Mouse (Mus musculus) Patski (cell line): Measurements from ENCODE around the gene Tomm40l. TPM values are rescaled to one million over a fixed set of nuclear protein-coding genes. Genes with fewer than 3 reads are reported as not detected.
"Not testable (repeated sequence)": the region's sequence is repeated elsewhere in the genome, so short reads cannot be mapped to it uniquely, and the experiment has no call there.

Experiments used
- ATAC-seq: fragments of 100-300 bp; one replicate; pipeline ENCODE4 v1.8.0; 2021
- CTCF ChIA-PET: fragments of 350-600 bp; sonication (Branson Sonifier 250); formaldehyde crosslinking; loops from one replicate; lab custom pipeline; 2022; ENCODE audit warnings: inconsistent platforms; lab: Charles Lee
- POLR2A ChIA-PET: fragments of 350-600 bp; sonication (Branson Sonifier 250); formaldehyde crosslinking; loops from one replicate; lab custom pipeline; 2022; ENCODE audit warnings: antibody characterized with exemption, inconsistent platforms; lab: Charles Lee
- DNase-seq: peaks from one replicate; pipeline ENCODE4 v3.0.0-alpha.2; 2011; ENCODE audit warnings: low read depth, low spot score
- H3K27me3 ChIP-seq: fragments of 371-371 bp; one replicate; pipeline ENCODE4 v1.5.1; 2021
- CTCF ChIP-seq: fragments of 100-300 bp; IDR thresholded peaks from one replicate; pipeline ENCODE4 v1.5.1; 2021
- in situ Hi-C: fragments of 300-500 bp; cut with MboI; formaldehyde crosslinking; loops from 3 replicates; pipeline ENCODE4 v1.11.1; 2018; ENCODE audit warnings: low pct_unique_long_range_greater_than_20kb, mixed read lengths
- polyA plus RNA-seq: library from polyadenylated mRNA; unstranded; gene quantifications from one replicate; pipeline ENCODE4 v1.2.3, GENCODE M21; 2021

Tomm40l gene
- polyA plus RNA-seq, 1 experiment from 2014 or later: 65.5 TPM

GRCm38 (mm10) chr1:171246709-171247452 is 24.6 kb upstream of the Tomm40l start:
- CTCF ChIA-PET: interaction anchor here (1.1 to 1.3 kb wide), 3 partner anchors 10 to 35 kb away, joined by 3 to 4 read pairs (median 3); no protein-coding TSS in a partner anchor
- in situ Hi-C loops: no loop called here
- ATAC-seq (peak; percentile 78), DNase-seq (peak; percentile 88)
- POLR2A ChIA-PET: interaction anchor here (1.6 kb wide), 1 partner anchor 23 kb away, joined by 5 read pairs; the partner anchor contains the start of gene B4galt3
- no peaks in the 10 kb centered on the region for H3K27me3 ChIP-seq
- no peak for TF ChIP-seq CTCF

GRCm38 (mm10) chr1:171245353-171245752 is 23.0 kb upstream of the Tomm40l start:
- no peaks in the 10 kb centered on the region for H3K27me3 ChIP-seq
- no peak for TF ChIP-seq CTCF
- CTCF ChIA-PET: interaction anchor here (1.9 to 2.6 kb wide), 2 partner anchors 12 to 132 kb away, joined by 6 to 7 read pairs; partner anchors contain the start of gene Cfap126
- in situ Hi-C loops: no loop called here
- POLR2A ChIA-PET: interaction anchor here (0.7 kb wide), 1 partner anchor 21 kb away, joined by 4 read pairs; no protein-coding TSS in a partner anchor
- ATAC-seq (no peak), DNase-seq (no peak)

DNA sequence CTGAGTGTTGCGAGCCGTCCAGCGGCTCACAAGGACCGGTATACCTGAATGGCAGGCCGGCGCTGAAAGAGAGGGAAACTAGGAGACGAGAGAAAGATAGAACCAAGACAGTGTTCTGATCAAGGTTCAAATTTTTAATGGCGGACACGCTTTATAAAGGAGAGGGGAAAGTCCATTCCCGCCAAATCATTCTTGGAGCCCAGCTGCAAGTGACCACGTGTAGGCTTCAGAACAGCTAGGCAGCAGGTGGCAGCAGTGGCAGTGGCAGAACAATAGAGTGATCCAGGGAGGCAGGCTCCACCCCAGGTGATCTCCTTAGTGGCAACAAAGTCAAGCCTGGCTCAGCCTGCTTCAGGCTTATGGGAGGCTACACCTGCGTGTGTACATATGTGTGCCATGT is 19.6 kb upstream of the Tomm40l start:
- DNase-seq, in situ Hi-C loops, H3K27me3 ChIP-seq, ATAC-seq: not testable (repeated sequence)
- ChIA-PET POLR2A (interaction anchor here (1.0 to 1.8 kb wide), 2 partner anchors 8 to 20 kb away, joined by 3 to 6 read pairs; partner anchors contain the start of gene Fcer1g), CTCF (interaction anchor here (1.7 kb wide), 1 partner anchor 20 kb away, joined by 4 read pairs; the partner anchor contains the start of gene Tomm40l)

- TF ChIP-seq CTCF: no peak
- no peak for DNase-seq
- ATAC-seq: no peak
- CTCF ChIA-PET: interaction anchor here (1.1 to 1.2 kb wide), 2 partner anchors 122 to 129 kb away, joined by 3 to 4 read pairs; no protein-coding TSS in a partner anchor
- no peaks in the 10 kb centered on the region for H3K27me3 ChIP-seq
- in situ Hi-C loops: no loop called here
- POLR2A ChIA-PET: no interaction called here
Observed at GRCm38 (mm10) chr1:171240911-171241310, 18.6 kb upstream of the Tomm40l start.

- no peaks in the 10 kb centered on the region for H3K27me3 ChIP-seq
- ChIA-PET CTCF (interaction anchor here (1.1 to 1.9 kb wide), 5 partner anchors 11 to 129 kb away, joined by 3 to 4 read pairs (median 4); partner anchors contain the start of genes Ndufs2 and Ppox), POLR2A (interaction anchor here (0.8 kb wide), 1 partner anchor 84 kb away, joined by 3 read pairs; no protein-coding TSS in a partner anchor)
- in situ Hi-C loops: no loop called here
- TF ChIP-seq CTCF: no peak
- ATAC-seq: no peak
- DNase-seq: no peak
Observed at GRCm38 (mm10) chr1:171239992-171240744, 17.9 kb upstream of the Tomm40l start.

GRCm38 (mm10) chr1:171238463-171238862 is 16.1 kb upstream of the Tomm40l start:
- ATAC-seq (no peak), DNase-seq (no peak)
- peak; percentile 90 for TF ChIP-seq CTCF
- ChIA-PET CTCF (interaction anchor here (0.7 to 2.0 kb wide), 5 partner anchors 9 to 18 kb away, joined by 3 to 5 read pairs (median 4); partner anchors contain the start of genes Apoa2 and Ndufs2), POLR2A (interaction anchor here (1.0 kb wide), 1 partner anchor 17 kb away, joined by 3 read pairs; no protein-coding TSS in a partner anchor)
- in situ Hi-C loops: no loop called here
- H3K27me3 ChIP-seq: no peaks in the 10 kb centered on the region

DNA sequence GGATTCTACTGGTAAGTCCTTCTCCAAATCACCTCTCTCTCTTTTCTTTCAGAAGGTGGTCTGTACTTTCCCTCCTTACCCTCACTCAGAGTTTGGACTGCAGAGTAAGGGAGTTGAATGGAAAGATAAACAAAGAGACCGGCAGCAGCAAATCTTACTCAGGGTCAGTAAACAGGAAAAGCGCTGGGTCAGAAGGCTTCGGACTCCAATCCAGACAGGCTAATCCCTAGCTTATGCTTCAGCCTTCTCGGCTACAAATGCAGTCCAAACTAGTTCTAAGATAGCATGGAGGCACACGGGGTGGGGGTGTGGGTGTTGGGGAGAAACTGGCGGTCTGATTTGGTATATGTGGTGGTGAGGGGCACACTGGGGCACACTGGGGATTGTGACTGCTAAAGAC is 15.1 kb upstream of the Tomm40l start:
- ChIA-PET CTCF (interaction anchor here (2.0 kb wide), 1 partner anchor 17 kb away, joined by 5 read pairs; no protein-coding TSS in a partner anchor), POLR2A (no interaction called here)
- no peaks in the 10 kb centered on the region for H3K27me3 ChIP-seq
- TF ChIP-seq CTCF: no peak
- ATAC-seq: no peak
- in situ Hi-C loops: no loop called here
- DNase-seq: no peak

DNA sequence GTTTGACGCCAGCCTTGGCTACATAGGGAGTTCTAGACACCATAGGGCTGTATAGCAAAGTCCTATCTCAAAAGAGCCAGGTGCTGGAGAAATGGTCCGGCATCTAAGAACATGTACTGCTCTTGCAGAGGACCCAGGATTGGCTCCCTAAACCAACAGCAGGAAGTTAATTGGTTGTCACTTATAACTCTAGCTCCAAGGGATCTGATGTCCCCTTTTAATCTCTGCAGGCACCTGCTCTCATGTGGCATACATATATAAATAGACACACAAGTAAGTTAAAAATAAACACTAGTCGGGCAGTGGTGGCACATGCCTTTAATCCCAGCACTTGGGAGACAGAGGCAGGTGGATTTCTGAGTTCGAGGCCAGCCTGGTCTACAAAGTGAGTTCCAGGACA is 13.5 kb upstream of the Tomm40l start:
- in situ Hi-C loops: no loop called here
- no peak for TF ChIP-seq CTCF
- DNase-seq (no peak), ATAC-seq (no peak)
- no peaks in the 10 kb centered on the region for H3K27me3 ChIP-seq
- CTCF ChIA-PET: interaction anchor here (0.8 to 2.0 kb wide), 5 partner anchors 11 to 125 kb away, joined by 3 to 6 read pairs (median 3); partner anchors contain the start of genes Apoa2 and Ppox
- POLR2A ChIA-PET: no interaction called here

GRCm38 (mm10) chr1:171234538-171234937 is 12.2 kb upstream of the Tomm40l start:
- in situ Hi-C loops: no loop called here
- POLR2A ChIA-PET: interaction anchor here (0.6 to 1.8 kb wide), 3 partner anchors 8 to 119 kb away, joined by 3 to 6 read pairs (median 4); partner anchors contain the start of gene Tomm40l
- no peak for ATAC-seq
- no peak for DNase-seq
- no peaks in the 10 kb centered on the region for H3K27me3 ChIP-seq
- CTCF ChIA-PET: interaction anchor here (1.0 to 2.0 kb wide), 4 partner anchors 11 to 123 kb away, joined by 3 to 6 read pairs (median 4); partner anchors contain the start of gene Ppox
- no peak for TF ChIP-seq CTCF
